Comparison of ENCODE assay signal across 8 mouse cellular contexts in the genomic region with DNA sequence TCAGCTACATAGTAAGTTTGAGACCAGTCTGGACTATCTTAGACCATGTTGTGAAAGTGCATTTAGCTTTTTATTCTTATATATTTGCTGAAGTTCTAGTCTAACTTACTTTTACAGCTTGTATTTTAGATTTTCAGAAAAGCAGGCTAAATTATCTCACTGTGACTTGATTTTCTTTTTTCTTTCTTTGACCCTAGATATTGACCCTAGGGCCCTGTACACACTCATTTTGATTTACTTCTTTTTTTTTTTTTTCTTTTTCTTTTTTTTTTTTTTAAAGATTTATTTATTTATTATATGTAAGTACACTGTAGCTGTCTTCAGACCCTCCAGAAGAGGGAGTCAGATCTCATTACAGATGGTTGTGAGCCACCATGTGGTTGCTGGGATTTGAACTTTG. TPM values are rescaled to one million over a fixed set of nuclear protein-coding genes. Genes with fewer than 3 reads are reported as not detected.
A peak's percentile ranks its signal among the peaks of the same experiment; 100 is the strongest.
DNase-seq lines count a peak whose midpoint lies in the region; ATAC-seq and TF ChIP-seq lines count a peak whose summit lies in the region.
"Not testable (repeated sequence)": the region's sequence is repeated elsewhere in the genome, so short reads cannot be mapped to it uniquely, and the experiment has no call there.

No protein-coding gene starts in this region.

- TF ChIP-seq EP300 in CH12.LX (IDR thresholded peaks at IDR 0.05; ENCODE audit: low read length); liver, embryonic 14.5 days (IDR thresholded peaks at IDR 0.05; ENCODE audit: low read depth): not testable (repeated sequence)

- DNase-seq in CH12.LX (ENCODE audit: extremely low read depth); hindbrain, embryonic 14.5 days (ENCODE audit: low spot score); liver, embryonic 14.5 days (ENCODE audit: low read depth in 3 of 3, low spot score in 3 of 3): not testable (repeated sequence)
- peak; percentile 33 for DNase-seq in midbrain, embryonic 11.5 days (ENCODE audit: low spot score, missing footprints)

- not testable (repeated sequence) for H3K9me3 ChIP-seq in CH12.LX (replicated peaks; ENCODE audit: low read length); embryonic facial prominence, embryonic 15.5 days (replicated peaks); heart, embryonic 12.5 days (replicated peaks); hindbrain, embryonic 14.5 days (ENCODE audit: control insufficient read depth, low read length); kidney, embryonic 14.5 days (ENCODE audit: control insufficient read depth, low read length); liver, embryonic 14.5 days (ENCODE audit: control insufficient read depth, low read length); midbrain, embryonic 11.5 days (ENCODE audit: control insufficient read depth, low read length); neural tube, embryonic 13.5 days

- H3K27me3 ChIP-seq in CH12.LX (replicated peaks); embryonic facial prominence, embryonic 15.5 days; heart, embryonic 12.5 days (replicated peaks); hindbrain, embryonic 14.5 days (ENCODE audit: control insufficient read depth, insufficient read depth, low read length); kidney, embryonic 14.5 days (ENCODE audit: control insufficient read depth, insufficient read depth, low read length); liver, embryonic 14.5 days (ENCODE audit: control insufficient read depth, insufficient read depth, low read length); midbrain, embryonic 11.5 days (ENCODE audit: control insufficient read depth, insufficient read depth, low read length); neural tube, embryonic 13.5 days: not testable (repeated sequence)

- peak in 1 of 2 experiments; percentile 31; a peak in 1 of 4 replicates for TF ChIP-seq CTCF in CH12.LX (conservative IDR thresholded peaks at IDR 0.05 in 1 of 2, IDR thresholded peaks at IDR 0.05 in 1 of 2; ENCODE audit: low read depth in 2 of 2, low read length in 2 of 2)
- TF ChIP-seq CTCF in liver, embryonic 14.5 days (IDR thresholded peaks at IDR 0.05; ENCODE audit: low read depth): not testable (repeated sequence)

- H3K9ac ChIP-seq in CH12.LX (ENCODE audit: insufficient read depth, low read depth): peak overlapping the region; percentile 53; the same call in 1 of the 2 replicates
- H3K9ac ChIP-seq in embryonic facial prominence, embryonic 15.5 days; heart, embryonic 12.5 days; hindbrain, embryonic 14.5 days; kidney, embryonic 14.5 days (ENCODE audit: low read depth, low read length); liver, embryonic 14.5 days (replicated peaks); midbrain, embryonic 11.5 days (ENCODE audit: low read length); neural tube, embryonic 13.5 days: not testable (repeated sequence)

- peaks cover 37% of the 10 kb centered on the region for H3K79me2 ChIP-seq in CH12.LX (replicated peaks; ENCODE audit: control insufficient read depth, extremely low read depth, insufficient read depth, poor library complexity, severe bottlenecking)

- dilution Hi-C loops in CH12.LX (cut with MboI; ENCODE audit: extremely low pct_ligation_motif_present, extremely low pct_unique_long_range_greater_than_20kb, low sequenced_read_pairs): not testable (repeated sequence)

- not testable (repeated sequence) for H3K27ac ChIP-seq in CH12.LX (ENCODE audit: insufficient read depth, low read depth); embryonic facial prominence, embryonic 15.5 days (replicated peaks); heart, embryonic 12.5 days (ENCODE audit: poor library complexity, severe bottlenecking); hindbrain, embryonic 14.5 days; kidney, embryonic 14.5 days (ENCODE audit: low read depth, low read length); midbrain, embryonic 11.5 days (ENCODE audit: low read depth, low read length); neural tube, embryonic 13.5 days (replicated peaks)
- peak overlapping the region; percentile 53; the same call in 1 of the 2 replicates for H3K27ac ChIP-seq in liver, embryonic 14.5 days

- not testable (repeated sequence) for TF ChIP-seq POLR2A in CH12.LX (IDR thresholded peaks at IDR 0.05; ENCODE audit: low read depth, low read length)

- peaks cover 3 to 18% of the 10 kb centered on the region in 2 experiments for H3K36me3 ChIP-seq in CH12.LX (replicated peaks in 1 of 2; ENCODE audit: control insufficient read depth in 1 of 2, insufficient read depth in 1 of 2, low read length in 1 of 2)
- peaks cover 24% of the 10 kb centered on the region for H3K36me3 ChIP-seq in embryonic facial prominence, embryonic 15.5 days
- peaks cover 24% of the 10 kb centered on the region for H3K36me3 ChIP-seq in heart, embryonic 12.5 days
- H3K36me3 ChIP-seq in hindbrain, embryonic 14.5 days (replicated peaks; ENCODE audit: control insufficient read depth, insufficient read depth): peaks cover 27% of the 10 kb centered on the region
- H3K36me3 ChIP-seq in kidney, embryonic 14.5 days (ENCODE audit: control insufficient read depth, insufficient read depth, low read length): peaks cover 19% of the 10 kb centered on the region
- peaks cover 10% of the 10 kb centered on the region for H3K36me3 ChIP-seq in liver, embryonic 14.5 days (replicated peaks; ENCODE audit: control insufficient read depth, insufficient read depth, low read depth)
- not testable (repeated sequence) for H3K36me3 ChIP-seq in midbrain, embryonic 11.5 days (ENCODE audit: control insufficient read depth, insufficient read depth, low read length)
- peaks cover 27% of the 10 kb centered on the region for H3K36me3 ChIP-seq in neural tube, embryonic 13.5 days

- H3K4me2 ChIP-seq in CH12.LX (ENCODE audit: insufficient read depth, low read depth, poor library complexity, severe bottlenecking): peak overlapping the region; percentile 84
- 0 out of 2 replicates have a peak overlapping the region, but pooled peaks have one; percentile 1 for H3K4me2 ChIP-seq in embryonic facial prominence, embryonic 15.5 days (replicated peaks)
- peak overlapping the region; percentile 43 for H3K4me2 ChIP-seq in heart, embryonic 12.5 days
- H3K4me2 ChIP-seq in hindbrain, embryonic 14.5 days (replicated peaks): peak overlapping the region; percentile 90
- not testable (repeated sequence) for H3K4me2 ChIP-seq in kidney, embryonic 14.5 days (replicated peaks; ENCODE audit: low read depth, low read length); midbrain, embryonic 11.5 days
- peak overlapping the region; percentile 87 for H3K4me2 ChIP-seq in liver, embryonic 14.5 days (ENCODE audit: low read depth)
- peak overlapping the region; percentile 85 for H3K4me2 ChIP-seq in neural tube, embryonic 13.5 days

- H3K4me3 ChIP-seq in CH12.LX (replicated peaks in 1 of 3; ENCODE audit: low read depth in 2 of 3, low read length in 2 of 3, poor library complexity in 1 of 3): peak overlapping the region in 1 of 3 experiments; percentile 15
- not testable (repeated sequence) for H3K4me3 ChIP-seq in embryonic facial prominence, embryonic 15.5 days (replicated peaks); heart, embryonic 12.5 days; hindbrain, embryonic 14.5 days (replicated peaks; ENCODE audit: low read length); midbrain, embryonic 11.5 days (ENCODE audit: low read depth, low read length)
- H3K4me3 ChIP-seq in kidney, embryonic 14.5 days (ENCODE audit: low read length): peak overlapping the region; percentile 97; the same call in 1 of the 2 replicates
- H3K4me3 ChIP-seq in liver, embryonic 14.5 days (ENCODE audit: insufficient read depth in 1 of 2, low read depth in 2 of 2, low read length in 2 of 2): peak overlapping the region in 1 of 2 experiments; percentile 87; a peak in 1 of 4 replicates
- peak overlapping the region; percentile 98; the same call in 1 of the 2 replicates for H3K4me3 ChIP-seq in neural tube, embryonic 13.5 days

- in situ Hi-C loops in CH12.LX (cut with MboI; ENCODE audit: low pct_ligation_motif_present, low pct_unique_long_range_greater_than_20kb, low sequenced_read_pairs): not testable (repeated sequence)

- peaks cover 2 to 18% of the 10 kb centered on the region in 2 experiments; a peak in 2 of 4 replicates for H3K4me1 ChIP-seq in CH12.LX (ENCODE audit: control insufficient read depth in 1 of 2, insufficient read depth in 2 of 2)
- H3K4me1 ChIP-seq in embryonic facial prominence, embryonic 15.5 days: peaks cover 13% of the 10 kb centered on the region
- peaks cover 21% of the 10 kb centered on the region for H3K4me1 ChIP-seq in heart, embryonic 12.5 days (replicated peaks)
- H3K4me1 ChIP-seq in hindbrain, embryonic 14.5 days (replicated peaks; ENCODE audit: control insufficient read depth, insufficient read depth, low read length): peaks cover 28% of the 10 kb centered on the region
- peaks cover 18% of the 10 kb centered on the region for H3K4me1 ChIP-seq in kidney, embryonic 14.5 days (ENCODE audit: control insufficient read depth, insufficient read depth, low read length)
- peaks cover 9 to 17% of the 10 kb centered on the region in 2 experiments for H3K4me1 ChIP-seq in liver, embryonic 14.5 days (replicated peaks; ENCODE audit: control insufficient read depth in 2 of 2, insufficient read depth in 2 of 2, low read length in 1 of 2)
- H3K4me1 ChIP-seq in midbrain, embryonic 11.5 days (ENCODE audit: control insufficient read depth, insufficient read depth, low read length): peaks cover 13% of the 10 kb centered on the region
- peaks cover 37% of the 10 kb centered on the region for H3K4me1 ChIP-seq in neural tube, embryonic 13.5 days (replicated peaks)

- not testable (repeated sequence) for TF ChIP-seq RAD21 in CH12.LX (IDR thresholded peaks at IDR 0.05; ENCODE audit: low read depth, low read length)

- ATAC-seq in embryonic facial prominence, embryonic 15.5 days (ENCODE audit: insufficient number of reproducible peaks, low FRiP score, low TSS enrichment, low read depth); heart, embryonic 12.5 days (ENCODE audit: insufficient number of reproducible peaks, low FRiP score); hindbrain, embryonic 14.5 days (ENCODE audit: low FRiP score); kidney, embryonic 14.5 days (ENCODE audit: low FRiP score, low TSS enrichment); liver, embryonic 14.5 days (ENCODE audit: insufficient read depth); midbrain, embryonic 11.5 days (ENCODE audit: low FRiP score); neural tube, embryonic 13.5 days (ENCODE audit: low read depth): not testable (repeated sequence)

RNA-seq across cellular contexts. Expression of a gene that starts 2.4 kb away (rescaled TPM):
- 113 and 139 TPM in 2 replicates for total RNA-seq in CH12.LX (2012; rRNA removed)
- total RNA-seq in CH12.LX (2014; rRNA removed): 288 and 317 TPM in 2 replicates
- polyA plus RNA-seq in CH12.LX (2012; ENCODE audit: insufficient read length, low read depth): 120 and 140 TPM in 2 replicates
- polyA plus RNA-seq in embryonic facial prominence, embryonic 15.5 days (2015; fragmentation: Nextera tagmentation; extraction: Ambion mirVana): 173 and 183 TPM in 2 replicates
- 187 and 188 TPM in 2 replicates for polyA plus RNA-seq in heart, embryonic 12.5 days (2016; fragmentation: Nextera tagmentation; extraction: Ambion mirVana)
- polyA plus RNA-seq in hindbrain, embryonic 14.5 days (2014; fragmentation: Nextera tagmentation; extraction: Ambion mirVana): 166 and 182 TPM in 2 replicates
- polyA plus RNA-seq in kidney, embryonic 14.5 days (2014; fragmentation: Nextera tagmentation; extraction: Ambion mirVana): 151 and 214 TPM in 2 replicates
- polyA plus RNA-seq in liver, embryonic 14.5 days (2012; rRNA removed): 23.4 and 30.4 TPM in 2 replicates
- polyA plus RNA-seq in liver, embryonic 14.5 days (2014; fragmentation: Nextera tagmentation; extraction: Ambion mirVana): 84.0 and 89.6 TPM in 2 replicates
- polyA plus RNA-seq in midbrain, embryonic 11.5 days (2014; fragmentation: Nextera tagmentation; extraction: Ambion mirVana): 268 and 275 TPM in 2 replicates
- polyA plus RNA-seq in neural tube, embryonic 13.5 days (2015; fragmentation: Nextera tagmentation; extraction: Ambion mirVana): 181 and 198 TPM in 2 replicates

RNA-seq across cellular contexts. Expression of a gene that starts 2.9 kb away (rescaled TPM):
- 10.3 and 10.4 TPM in 2 replicates for total RNA-seq in CH12.LX (2012; rRNA removed)
- total RNA-seq in CH12.LX (2014; rRNA removed): 13.1 and 14.1 TPM in 2 replicates
- polyA plus RNA-seq in CH12.LX (2012; ENCODE audit: insufficient read length, low read depth): 6.8 and 8.1 TPM in 2 replicates
- 38.6 and 42.4 TPM in 2 replicates for polyA plus RNA-seq in embryonic facial prominence, embryonic 15.5 days (2015; fragmentation: Nextera tagmentation; extraction: Ambion mirVana)
- polyA plus RNA-seq in heart, embryonic 12.5 days (2016; fragmentation: Nextera tagmentation; extraction: Ambion mirVana): 26.0 and 30.9 TPM in 2 replicates
- 34.5 and 35.9 TPM in 2 replicates for polyA plus RNA-seq in hindbrain, embryonic 14.5 days (2014; fragmentation: Nextera tagmentation; extraction: Ambion mirVana)
- polyA plus RNA-seq in kidney, embryonic 14.5 days (2014; fragmentation: Nextera tagmentation; extraction: Ambion mirVana): 35.7 and 41.1 TPM in 2 replicates
- polyA plus RNA-seq in liver, embryonic 14.5 days (2012; rRNA removed): 3.0 and 3.9 TPM in 2 replicates
- 8.9 and 11.1 TPM in 2 replicates for polyA plus RNA-seq in liver, embryonic 14.5 days (2014; fragmentation: Nextera tagmentation; extraction: Ambion mirVana)
- polyA plus RNA-seq in midbrain, embryonic 11.5 days (2014; fragmentation: Nextera tagmentation; extraction: Ambion mirVana): 36.3 and 40.3 TPM in 2 replicates
- polyA plus RNA-seq in neural tube, embryonic 13.5 days (2015; fragmentation: Nextera tagmentation; extraction: Ambion mirVana): 40.4 and 47.0 TPM in 2 replicates

RNA-seq across cellular contexts. Expression of a gene that starts 48.3 kb away (rescaled TPM):
- 15.2 and 18.4 TPM in 2 replicates for total RNA-seq in CH12.LX (2012; rRNA removed)
- 7.2 and 7.9 TPM in 2 replicates for total RNA-seq in CH12.LX (2014; rRNA removed)
- 28.0 and 31.9 TPM in 2 replicates for polyA plus RNA-seq in CH12.LX (2012; ENCODE audit: insufficient read length, low read depth)
- 44.7 and 47.0 TPM in 2 replicates for polyA plus RNA-seq in embryonic facial prominence, embryonic 15.5 days (2015; fragmentation: Nextera tagmentation; extraction: Ambion mirVana)
- polyA plus RNA-seq in heart, embryonic 12.5 days (2016; fragmentation: Nextera tagmentation; extraction: Ambion mirVana): 43.4 and 45.0 TPM in 2 replicates
- polyA plus RNA-seq in hindbrain, embryonic 14.5 days (2014; fragmentation: Nextera tagmentation; extraction: Ambion mirVana): 6.8 and 7.8 TPM in 2 replicates
- polyA plus RNA-seq in kidney, embryonic 14.5 days (2014; fragmentation: Nextera tagmentation; extraction: Ambion mirVana): 36.3 and 51.8 TPM in 2 replicates
- polyA plus RNA-seq in liver, embryonic 14.5 days (2012; rRNA removed): 8.1 and 8.3 TPM in 2 replicates
- polyA plus RNA-seq in liver, embryonic 14.5 days (2014; fragmentation: Nextera tagmentation; extraction: Ambion mirVana): 16.3 and 19.8 TPM in 2 replicates
- polyA plus RNA-seq in midbrain, embryonic 11.5 days (2014; fragmentation: Nextera tagmentation; extraction: Ambion mirVana): 9.5 and 9.9 TPM in 2 replicates
- 13.4 and 13.8 TPM in 2 replicates for polyA plus RNA-seq in neural tube, embryonic 13.5 days (2015; fragmentation: Nextera tagmentation; extraction: Ambion mirVana)
